Mouse (Mus musculus) thymus, postnatal 4 days (tissue): ENCODE data around the gene Adam1a.

Experiments used
- DNase-seq: peaks from one replicate; pipeline ENCODE4 v3.0.0; 2021

Gene Adam1a

DNA sequence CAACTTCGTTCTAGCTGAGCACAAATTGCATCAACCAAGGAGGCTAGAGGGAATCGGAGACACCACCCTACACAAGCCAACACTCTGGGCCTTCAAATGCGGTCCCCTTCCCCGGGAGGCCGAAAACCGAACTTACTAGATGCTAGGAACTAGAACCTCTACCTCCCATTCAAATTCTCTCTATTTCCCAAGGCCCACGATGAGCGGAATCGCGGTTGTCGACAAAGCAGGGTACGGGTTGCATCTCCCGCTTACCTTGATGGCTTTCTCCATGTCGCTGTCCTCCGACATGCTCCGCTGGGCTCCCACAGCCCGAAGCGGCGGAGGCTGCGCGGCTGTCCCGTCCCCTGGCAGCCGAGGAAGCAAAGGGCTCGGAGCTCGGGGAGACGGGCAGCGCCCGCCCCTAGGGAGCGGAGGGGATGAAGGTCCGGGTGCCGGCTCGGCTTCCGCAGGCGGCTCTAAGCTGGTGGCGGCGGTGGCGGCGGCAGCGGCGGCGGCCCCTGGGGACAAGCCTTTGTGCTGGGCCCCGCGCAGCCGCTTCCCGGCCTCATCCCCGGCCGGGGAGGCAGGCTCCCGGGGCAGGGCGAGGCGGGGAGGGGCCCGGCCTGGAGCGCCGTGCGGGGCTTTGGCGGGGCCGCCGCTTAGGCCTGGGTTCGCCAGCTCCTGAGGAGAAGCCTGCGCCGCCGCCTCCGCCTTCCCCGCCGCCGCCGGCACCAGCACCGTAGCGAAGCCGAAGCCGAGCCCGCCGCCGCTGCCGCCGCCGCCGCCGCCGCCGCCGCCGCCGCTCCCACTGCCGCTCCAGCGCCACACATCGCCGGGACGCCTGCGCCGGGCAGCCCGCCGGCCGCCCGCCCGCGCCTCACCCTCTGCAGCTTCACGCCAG is at the start of gene Adam1a, which contains the start of gene Gm42878:
TSS of gene Adam1a (minus strand) at position 573 of the 883 bp plus-strand sequence.
TSS of gene Gm42878 (minus strand) at position 573 of the 883 bp plus-strand sequence.
- peak; percentile 73 for DNase-seq

DNA sequence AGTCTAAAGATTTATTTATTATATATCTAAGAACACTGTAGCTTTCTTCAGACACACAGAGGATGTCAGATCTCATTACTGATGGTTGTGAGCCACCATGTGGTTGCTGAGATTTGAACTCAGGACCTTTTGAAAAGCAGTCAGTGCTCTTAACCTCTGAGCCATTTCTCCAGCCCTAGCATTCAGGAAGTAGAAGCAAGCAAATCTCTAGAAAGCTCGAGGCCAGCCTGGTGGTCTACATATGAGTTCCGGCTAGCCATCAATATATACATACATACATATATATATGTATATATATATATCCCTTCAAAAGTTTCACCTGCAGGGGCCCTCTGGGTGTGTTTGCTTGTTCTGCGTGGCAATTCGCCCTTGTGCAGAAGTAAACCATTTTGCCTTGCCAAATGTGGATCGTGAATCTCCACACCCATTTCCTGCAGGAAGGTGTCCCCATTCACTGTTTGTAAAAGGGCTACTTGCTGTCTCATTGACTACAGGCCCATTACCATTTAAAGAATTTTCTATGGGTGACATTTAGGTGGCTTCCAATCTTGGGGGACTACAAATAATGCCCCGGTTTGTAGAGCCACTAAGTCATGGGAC is 49.5 kb upstream of the Adam1a start:
- no peak for DNase-seq

DNA sequence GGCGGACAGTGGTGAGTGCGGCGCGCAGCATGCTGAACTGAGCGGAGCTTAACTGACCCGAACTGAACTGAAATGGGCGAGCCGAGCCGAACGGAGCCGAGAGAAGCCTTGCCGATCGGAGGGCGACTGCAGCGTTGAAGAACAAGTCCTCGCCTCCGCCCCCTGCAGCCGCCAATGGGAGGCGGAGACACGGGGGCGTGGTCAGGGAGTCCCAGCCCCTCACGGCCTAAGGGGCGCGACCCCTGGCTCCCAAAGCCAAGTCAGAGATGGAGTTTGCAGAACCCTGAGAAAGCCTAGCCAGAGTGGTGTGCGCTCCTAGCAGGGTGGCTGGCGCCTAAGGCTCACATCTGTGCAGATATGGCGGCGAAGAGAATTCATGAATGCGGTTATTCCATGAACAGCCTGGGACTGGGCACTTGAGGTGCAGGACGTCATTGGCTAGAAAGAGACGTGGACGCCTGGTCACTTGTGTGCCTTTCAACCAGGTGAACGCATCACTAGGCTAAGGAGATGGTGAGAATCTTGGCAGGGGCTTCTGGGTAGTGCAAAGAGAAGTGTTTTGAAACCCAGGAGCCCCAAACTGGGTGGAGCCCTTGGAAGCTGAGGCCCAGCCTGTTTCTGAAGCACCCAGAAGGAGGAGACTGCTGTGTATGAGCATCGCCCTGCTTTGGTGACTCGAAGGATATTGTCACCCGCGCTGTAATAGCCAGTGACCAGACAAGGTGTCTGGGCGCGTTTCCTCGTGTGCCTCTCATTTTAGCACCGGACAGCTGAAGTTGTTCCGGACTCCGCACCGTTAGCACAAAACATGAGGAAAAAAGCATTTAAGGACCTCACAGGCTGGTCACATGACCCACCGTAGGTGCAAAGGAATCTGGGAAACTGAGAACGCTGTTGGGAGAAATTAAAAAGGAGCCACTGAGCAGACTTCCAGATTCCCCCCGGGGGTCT is 48.4 kb upstream of the Adam1a start, which contains the start of gene Aldh2:
TSS of gene Aldh2 (minus strand) at position 374 of the 951 bp plus-strand sequence.
- peak; percentile 94 for DNase-seq

DNA sequence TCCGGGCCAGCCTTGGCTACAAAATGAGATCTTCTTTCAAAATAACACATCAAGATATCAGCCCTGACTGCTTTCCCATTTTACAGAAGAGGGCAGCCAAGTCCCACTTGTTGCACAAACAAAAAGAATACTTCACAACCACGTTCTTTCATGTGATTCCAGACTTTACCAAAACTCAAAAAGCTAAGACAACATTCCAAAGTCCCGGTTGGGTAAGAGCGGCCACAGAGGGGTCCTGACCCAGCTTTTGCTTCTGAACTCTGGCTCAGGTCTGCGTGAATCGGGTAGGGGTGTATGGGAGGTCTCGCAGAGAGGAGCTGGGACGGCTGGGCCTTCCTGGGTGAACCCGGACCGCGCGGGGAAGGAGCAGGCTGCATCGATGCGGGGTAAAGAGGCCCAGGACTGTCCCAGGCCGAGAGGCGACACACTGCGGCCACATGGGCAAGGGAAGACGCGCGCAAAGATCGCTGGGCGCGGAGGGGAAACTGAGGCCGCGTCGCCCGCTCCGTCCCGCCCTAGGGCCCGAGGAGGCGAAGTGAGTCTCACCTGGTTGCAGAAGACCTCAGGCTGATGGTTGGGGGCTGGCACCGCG is 47.6 kb upstream of the Adam1a start:
- no peak for DNase-seq

DNA sequence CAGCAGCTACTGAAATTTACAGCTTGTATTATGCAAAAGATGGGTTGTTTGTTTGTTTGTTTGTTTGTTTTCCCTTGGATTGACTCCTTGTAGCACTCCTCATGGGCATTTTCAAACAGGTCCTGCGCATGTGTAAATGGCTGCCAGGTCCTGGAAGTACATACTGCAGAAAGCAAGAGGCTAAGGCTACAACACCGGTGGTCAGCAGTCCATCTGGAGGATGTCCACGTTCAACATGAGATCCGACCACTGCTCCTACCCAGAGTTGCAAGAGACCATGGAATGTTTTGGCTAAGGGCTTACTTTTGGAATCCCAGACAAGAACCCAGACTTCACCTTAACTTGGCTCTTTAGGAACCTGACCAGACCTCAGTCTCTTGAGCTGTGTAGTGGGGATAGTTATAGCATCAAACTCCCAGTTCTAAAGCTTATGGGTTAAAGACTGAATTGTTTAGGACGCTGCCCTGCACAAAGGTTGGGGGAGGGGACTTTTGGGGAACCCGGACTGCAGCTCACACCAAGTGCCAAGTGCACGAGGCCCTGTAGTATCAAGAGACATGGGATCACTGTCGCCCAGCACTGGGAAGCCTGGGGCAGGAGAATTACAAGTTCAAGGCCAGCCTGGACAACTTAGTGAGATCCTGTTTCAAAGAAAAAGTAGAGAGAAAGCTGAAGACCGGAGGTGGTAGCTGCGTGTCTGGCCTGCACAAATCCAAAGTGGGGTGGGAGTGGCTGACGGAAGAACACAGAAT is 47.0 kb upstream of the Adam1a start:
- no peak for DNase-seq

DNA sequence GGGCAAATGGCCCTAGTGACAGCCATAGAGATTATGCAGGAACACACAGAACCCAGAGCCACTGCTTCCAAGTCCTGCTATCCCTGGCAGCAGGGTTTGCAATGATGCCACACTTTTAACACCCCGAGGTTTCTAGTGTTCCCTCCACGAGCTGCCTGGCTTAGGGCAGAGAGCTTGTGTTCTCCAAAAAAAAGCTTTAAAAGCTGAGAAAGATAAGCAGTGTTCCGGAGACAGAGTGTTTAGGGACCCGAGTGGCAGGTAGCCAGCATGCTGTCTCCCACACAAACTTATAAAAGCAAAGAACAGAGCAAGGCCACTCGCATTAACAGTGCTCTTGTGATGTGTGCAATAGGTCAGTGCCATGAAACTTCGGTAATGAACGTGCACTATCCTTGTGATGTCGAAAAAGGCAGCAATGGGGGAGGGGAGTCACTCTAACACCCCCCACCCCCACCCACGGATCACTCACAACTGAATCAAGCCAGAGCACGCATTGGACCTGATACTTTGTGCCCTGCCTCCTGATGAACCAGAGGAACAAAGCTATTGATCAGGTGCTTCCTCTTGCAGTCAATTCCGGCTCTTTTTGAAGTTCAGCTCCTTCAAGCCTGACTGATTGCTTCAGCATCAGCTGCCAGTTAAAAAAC is 46.3 kb upstream of the Adam1a start:
- no peak for DNase-seq

DNA sequence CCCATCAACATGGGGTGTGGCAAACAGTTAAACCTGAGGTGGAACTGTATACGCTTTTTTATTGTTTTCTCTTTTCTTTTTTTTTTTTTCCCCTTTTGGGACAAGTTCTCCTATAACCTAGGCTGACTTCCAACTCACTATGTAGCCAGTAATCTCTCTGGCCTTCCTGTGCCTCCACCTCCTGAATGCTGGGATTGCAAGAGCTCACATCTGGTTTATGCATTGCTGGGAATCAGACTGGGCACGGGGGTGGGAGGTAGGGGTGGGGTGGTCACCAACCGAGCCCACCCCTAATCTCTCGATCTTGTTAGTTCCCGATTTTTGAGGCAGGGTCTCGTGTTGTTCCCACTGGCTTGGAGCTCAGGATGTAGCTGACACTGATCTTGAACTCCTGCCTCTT is 44.6 kb upstream of the Adam1a start:
- DNase-seq: no peak

DNA sequence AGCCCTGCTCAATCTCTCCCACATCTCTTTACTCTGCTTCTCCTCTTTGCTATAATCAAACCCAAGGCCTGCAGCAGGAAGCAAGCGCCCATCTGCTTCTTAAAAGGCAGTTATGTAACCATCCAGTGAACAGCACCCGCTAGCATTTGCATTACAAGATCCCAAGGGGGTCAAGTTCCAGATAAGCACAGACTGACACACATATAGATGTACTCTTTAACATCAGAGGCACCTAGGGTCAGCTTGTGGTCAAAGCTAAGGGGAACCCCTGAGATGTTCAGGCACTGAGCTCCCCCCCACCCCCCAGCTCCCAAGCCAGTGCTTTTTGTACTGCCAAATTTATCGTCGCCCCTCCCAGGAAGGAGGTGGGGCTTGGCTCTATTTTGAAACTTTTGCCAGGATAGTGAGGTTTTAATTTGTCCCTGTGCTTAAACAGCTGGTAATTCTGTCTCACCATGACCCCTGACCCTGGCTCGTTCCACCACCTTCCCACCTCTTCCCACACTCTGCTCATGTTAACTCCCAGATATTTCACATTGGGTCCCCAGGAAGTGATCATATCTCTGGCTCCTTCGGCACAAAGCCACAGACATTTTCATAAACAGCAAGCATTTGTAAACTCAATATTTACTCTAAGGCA is 41.2 kb upstream of the Adam1a start:
- peak; percentile 43 for DNase-seq

DNA sequence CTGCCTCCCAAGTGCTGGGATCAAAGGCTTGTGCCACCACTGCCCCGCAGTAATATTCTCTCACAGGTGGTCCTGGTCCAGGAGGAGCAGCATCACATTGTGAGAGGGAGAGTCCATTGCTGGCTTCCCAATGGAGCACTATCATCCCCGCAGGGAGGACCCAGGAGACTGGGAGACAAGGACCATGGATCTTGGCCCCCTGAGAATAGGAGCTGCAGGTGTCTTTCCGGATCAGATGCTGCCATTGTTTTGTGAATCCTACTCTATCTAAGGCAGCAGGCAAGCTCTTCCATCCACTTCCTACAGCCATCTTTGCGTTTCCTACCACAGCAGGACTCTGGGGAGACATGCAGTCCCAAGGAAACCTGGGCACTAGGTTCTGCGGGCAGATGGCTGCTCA is 40.4 kb upstream of the Adam1a start:
- DNase-seq: no peak

DNA sequence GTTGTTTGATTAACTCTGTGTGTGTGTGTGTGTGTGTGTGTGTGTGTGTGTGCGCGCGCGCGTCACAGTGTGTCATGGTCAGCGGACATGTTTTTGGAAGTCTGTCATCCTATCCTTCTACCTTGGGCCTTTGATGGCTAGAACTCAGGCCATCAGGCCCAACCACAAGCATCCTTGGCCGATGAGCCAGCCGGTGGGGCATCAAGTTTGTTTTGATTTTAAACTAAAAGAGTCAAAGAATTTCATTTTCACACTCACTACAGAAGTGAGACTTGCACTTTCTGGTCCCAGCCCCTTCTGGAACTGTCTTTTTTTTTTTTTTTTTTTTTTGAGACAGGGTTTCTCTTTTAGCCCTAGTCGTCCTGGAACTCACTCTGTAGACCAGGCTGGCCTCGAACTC is 39.7 kb upstream of the Adam1a start:
- DNase-seq: no peak

DNA sequence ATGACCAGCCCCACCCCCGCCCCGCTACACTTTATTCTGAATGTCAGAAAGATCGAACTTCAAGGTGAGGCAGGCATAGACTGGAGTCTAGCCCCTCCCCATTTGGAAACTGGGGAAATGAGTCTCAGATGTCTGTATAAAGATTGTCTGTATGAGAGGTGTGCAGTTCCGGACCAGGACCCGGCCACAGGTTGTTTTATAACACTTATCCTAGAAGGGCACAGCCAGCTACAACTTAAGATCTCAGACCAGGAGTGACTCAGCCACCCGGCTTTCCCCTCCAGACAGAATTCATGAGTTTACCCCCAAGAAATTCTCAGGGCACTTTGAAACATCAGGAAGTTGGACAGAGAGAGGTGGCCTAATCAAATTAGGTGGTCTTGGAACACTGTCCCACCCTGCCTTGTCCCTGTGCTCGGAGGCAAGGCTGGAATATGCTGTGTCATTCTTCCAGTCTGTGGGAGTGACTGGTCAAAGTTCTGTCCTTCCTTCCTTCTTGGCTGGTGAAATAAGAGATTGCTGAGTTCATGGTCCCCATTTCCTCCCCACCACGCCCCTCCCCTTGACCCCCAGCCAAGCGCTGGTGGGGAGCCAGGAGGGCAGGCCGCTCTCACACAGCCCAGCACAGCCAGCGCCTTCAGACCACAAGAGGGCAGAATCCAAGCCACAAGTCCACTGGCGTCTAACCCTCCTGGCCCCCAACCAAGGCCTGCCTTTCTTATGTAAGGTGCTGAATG is 38.7 kb upstream of the Adam1a start:
- DNase-seq: peak; percentile 50

DNA sequence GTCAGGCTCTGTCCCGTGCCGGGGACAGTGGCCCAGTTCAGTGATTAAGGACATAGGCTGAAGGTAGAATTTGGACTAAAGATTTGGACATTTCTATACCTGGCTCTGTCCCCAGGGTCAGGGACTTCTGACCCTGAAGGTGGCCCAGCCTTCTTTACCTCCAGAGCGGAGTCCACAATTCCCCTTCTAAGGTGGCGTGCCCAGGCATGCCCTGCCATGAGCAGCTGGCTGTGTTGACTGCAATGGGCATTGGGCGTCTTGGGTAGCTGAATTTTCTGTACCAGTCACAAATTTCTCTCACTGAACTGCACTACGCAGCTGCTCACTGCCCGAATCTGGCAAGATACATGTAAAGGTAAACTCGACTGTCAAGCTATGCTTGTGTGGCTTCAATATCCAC is 36.7 kb upstream of the Adam1a start:
- no peak for DNase-seq

DNA sequence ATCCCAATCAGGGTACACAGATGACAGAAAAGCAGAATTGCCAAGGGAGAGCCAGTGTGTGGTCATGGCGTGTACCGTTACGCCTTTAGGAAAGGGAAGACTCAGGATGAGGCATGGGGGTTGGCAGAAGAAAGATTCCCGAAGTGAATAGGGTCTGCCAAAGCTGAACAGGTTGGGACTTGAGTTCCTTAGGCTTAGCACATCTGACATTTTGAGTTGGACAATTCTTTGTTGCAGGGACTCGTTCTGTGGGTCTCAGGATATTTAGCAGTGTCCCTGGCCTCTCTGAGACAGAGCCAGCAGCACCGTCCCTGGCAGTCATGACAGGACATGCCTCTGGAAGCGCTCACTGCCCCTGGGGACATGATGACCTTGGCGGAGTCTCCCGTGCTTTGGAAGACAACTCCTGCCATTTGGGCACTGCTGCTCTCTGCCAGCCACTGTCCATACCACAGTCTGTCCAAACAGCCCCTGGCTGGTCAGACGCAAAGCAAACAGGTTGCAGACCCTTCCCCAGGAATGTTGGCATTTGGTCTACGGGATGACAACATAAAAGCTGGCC is 31.7 kb upstream of the Adam1a start:
- DNase-seq: no peak

DNA sequence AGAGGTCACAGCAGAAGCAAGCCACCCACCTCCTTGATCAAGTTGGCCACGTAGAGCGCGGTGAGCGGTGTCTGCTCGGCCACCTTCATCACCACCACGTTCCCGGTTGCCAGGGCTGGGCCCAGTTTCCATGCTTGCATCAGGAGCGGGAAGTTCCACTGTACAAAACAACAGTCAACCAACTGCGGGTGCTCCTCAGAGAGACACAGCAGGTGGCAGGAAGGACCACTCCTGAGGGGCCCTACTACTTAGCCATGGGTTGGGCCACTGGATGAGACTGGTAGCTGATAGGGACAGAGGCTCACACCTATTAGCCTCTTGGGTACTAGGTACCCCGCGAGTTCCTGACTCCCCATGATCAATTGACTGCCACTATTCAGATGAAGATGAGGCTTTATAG is 30.6 kb upstream of the Adam1a start:
- DNase-seq: no peak

DNA sequence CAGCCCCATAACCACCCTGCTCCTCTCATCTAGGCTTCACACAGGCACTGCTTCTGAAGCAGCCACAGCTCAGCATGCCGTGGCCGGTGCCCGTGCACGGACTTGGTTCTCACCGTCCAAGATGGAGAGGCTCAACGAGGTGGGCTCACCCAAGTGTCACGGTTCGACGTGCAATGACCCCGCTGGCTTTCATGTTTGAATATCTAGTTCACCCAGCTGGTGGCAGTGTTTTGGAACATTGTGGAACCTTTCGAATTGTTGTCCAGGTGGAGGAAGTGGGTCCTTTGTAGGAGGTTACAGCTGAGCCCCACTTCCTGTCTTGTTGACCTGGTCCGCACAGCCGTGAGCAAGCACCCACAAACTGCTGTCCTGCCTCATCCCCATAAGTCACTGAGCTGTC is 28.9 kb upstream of the Adam1a start:
- peak; percentile 62 for DNase-seq

DNA sequence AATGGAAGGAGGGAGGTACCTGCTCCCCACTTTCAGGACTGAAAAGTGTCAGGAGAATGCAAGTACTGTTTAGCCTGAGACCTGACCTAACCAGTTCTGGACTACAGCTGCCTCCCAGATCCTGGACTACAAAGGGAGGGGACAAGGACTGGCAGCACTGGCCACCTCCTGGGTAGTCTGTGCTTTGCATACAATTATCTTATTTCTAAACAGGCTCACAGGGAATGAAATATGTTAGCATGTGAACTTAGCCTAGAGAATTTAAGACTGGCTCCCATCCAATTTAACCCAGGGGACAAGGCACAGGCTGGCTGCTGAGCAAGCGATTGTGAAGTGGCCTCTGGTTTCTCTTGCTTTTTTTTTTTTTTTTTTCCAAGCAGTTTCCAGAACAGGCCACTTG is 25.5 kb upstream of the Adam1a start:
- DNase-seq: no peak

DNA sequence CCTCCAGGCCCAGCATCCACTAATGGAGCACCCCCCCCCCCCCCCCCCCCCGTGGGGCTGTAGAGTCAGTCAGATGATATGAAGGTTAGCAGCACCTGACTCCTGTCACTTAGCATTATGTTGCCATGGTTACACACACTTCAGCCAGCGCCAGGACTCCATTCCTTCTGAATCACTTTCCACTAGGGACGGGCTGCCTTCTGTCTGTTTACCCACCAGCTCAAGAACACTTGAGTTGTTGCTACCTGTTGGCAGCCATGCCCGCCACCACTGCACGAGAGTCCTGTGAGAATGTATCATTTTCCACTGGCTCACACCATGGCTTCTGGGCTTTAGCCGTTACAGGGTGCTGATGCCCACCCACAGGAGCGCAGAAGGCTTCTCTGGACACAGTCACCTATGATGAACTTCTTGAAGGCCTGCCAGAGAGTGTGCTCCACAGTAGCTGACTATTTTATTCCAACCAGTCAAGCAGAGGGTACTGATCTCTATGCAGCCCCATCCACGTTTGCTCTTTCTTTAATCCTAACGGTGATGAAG is 24.7 kb upstream of the Adam1a start:
- DNase-seq: no peak

DNA sequence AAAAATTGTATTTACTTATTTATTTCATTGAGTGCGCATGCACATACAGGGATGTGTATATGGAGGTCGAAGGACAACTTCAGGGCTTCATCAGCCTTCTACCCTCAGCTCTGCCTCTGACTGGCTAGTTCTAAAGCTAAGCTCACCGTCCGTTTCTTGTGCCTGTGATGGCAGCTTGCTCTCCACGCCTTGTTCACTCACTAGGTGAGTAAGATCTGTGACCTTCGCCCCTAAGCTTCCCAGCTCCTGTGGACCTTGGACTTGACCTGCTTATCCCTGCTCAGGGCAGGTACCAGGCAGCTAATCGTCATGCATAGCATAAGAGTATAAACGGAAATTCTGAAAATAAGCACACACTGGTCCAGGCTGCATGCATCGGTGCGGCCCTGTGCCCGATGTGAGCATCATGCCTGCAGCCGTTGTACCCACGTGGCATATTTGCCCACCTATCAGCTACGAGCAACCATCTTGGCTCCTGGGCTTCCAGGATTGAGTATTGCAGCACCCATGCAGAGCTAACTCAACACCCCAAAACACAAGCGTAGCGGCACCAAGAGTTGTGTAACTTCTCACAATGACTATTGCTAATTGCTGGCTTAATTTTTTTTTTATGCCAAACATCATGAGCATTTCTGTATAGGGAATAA is 20.9 kb upstream of the Adam1a start:
- DNase-seq: no peak

DNA sequence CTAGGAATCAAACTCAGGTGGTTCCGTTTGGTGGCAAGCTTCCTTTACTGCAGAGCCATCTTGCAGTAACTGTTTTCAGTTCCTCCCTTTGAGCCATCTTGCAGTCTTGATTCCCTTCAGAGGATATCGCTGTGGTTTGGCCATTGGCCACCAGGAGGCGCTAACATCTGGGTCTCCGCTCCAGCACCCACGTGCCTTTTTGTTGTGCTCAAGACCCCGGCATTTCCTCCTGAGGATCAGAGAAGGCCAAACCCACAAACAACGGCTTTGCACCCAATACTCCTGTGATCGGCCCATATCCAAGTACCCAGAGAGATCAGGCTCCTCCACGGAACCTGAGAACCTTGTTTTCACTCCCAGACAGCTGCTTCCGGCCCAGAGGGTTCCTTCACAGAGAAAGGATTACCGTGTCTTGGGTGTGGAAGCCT is 19.2 kb upstream of the Adam1a start:
- DNase-seq: peak; percentile 98
